25 mouse cellular contexts compared by ENCODE assay signal in genomic region chr11:111442257-111442656, GRCm38 (mm10).
"Had no signal": no experiment of that assay in that cellular context is flagged by ENCODE, and none has a peak within 500 bp of the region (broad histone marks: within the 10 kb centered on the region; RNA-seq: fewer than 3 reads in every experiment).

No protein-coding gene starts in this region.

- H3K27ac ChIP-seq: heart, embryonic 10.5 days; hindbrain, embryonic 10.5 days; hindbrain, embryonic 12.5 days; hindbrain, embryonic 14.5 days; intestine, embryonic 15.5 days; left cerebral cortex, adult 2 months; limb, embryonic 10.5 days; limb, embryonic 12.5 days; liver, embryonic 13.5 days had no signal

- ATAC-seq: hindbrain, embryonic 16.5 days; inflammation-experienced regulatory T-cells, adult 6 months; intestine, embryonic 15.5 days; intestine, postnatal 0 days had no signal

- DNase-seq: gastrocnemius, postnatal 14 days; gastrocnemius, postnatal 36 days; heart, adult 18-20 months; heart, postnatal 10 days; heart, postnatal 4 days; kidney, adult 18-20 months; kidney, adult 8-10 months; kidney, postnatal 10 days; kidney, postnatal 25 days; kidney, postnatal 4 days; liver; liver, embryonic 13.5 days had no signal

- H3K27me3 ChIP-seq: heart, embryonic 12.5 days; hindbrain, embryonic 12.5 days; intestine, embryonic 15.5 days; limb, embryonic 12.5 days; liver, embryonic 13.5 days had no signal

- H3K4me2 ChIP-seq: heart, embryonic 12.5 days; hindbrain, embryonic 12.5 days; hindbrain, embryonic 14.5 days; intestine, embryonic 15.5 days; limb, embryonic 12.5 days; liver, embryonic 11.5 days; liver, embryonic 13.5 days had no signal

- H3K9me3 ChIP-seq: heart, embryonic 10.5 days; heart, embryonic 12.5 days; hindbrain, embryonic 10.5 days; hindbrain, embryonic 12.5 days; intestine, embryonic 15.5 days; limb, embryonic 10.5 days; limb, embryonic 12.5 days; liver, embryonic 13.5 days had no signal

- H3K9ac ChIP-seq: heart, embryonic 12.5 days; hindbrain, embryonic 12.5 days; hindbrain, embryonic 14.5 days; intestine, embryonic 15.5 days; limb, embryonic 12.5 days; liver, embryonic 13.5 days had no signal

- H3K4me1 ChIP-seq: heart, embryonic 10.5 days; heart, embryonic 12.5 days; hindbrain, embryonic 10.5 days; hindbrain, embryonic 12.5 days; intestine, embryonic 15.5 days; limb, embryonic 10.5 days; limb, embryonic 12.5 days; liver, embryonic 13.5 days had no signal

- H3K4me3 ChIP-seq: heart, embryonic 10.5 days; heart, embryonic 12.5 days; hindbrain, embryonic 10.5 days; hindbrain, embryonic 12.5 days; intestine, embryonic 15.5 days; left cerebral cortex, adult 2 months; limb, embryonic 10.5 days; limb, embryonic 12.5 days; liver, embryonic 13.5 days had no signal

- H3K36me3 ChIP-seq: heart, embryonic 10.5 days; heart, embryonic 12.5 days; hindbrain, embryonic 10.5 days; hindbrain, embryonic 12.5 days; intestine, embryonic 15.5 days; limb, embryonic 10.5 days; limb, embryonic 12.5 days; liver, embryonic 13.5 days had no signal
